Mouse (Mus musculus) lung, adult 2 months (tissue): Measurements from ENCODE around the gene Plcb2. TPM values are rescaled to one million over a fixed set of nuclear protein-coding genes. Genes with fewer than 3 reads are reported as not detected.

Experiments used
- DNase-seq: peaks from one replicate; pipeline ENCODE4 v3.0.0; 2022
- H3K4me1 ChIP-seq: fragments of 200-500 bp; 2 replicates; pipeline ENCODE4 v1.6.1; 2011; ENCODE audit warnings: low read length; ENCODE audit not compliant: control insufficient read depth, insufficient read depth
- H3K4me3 ChIP-seq: fragments of 200-500 bp; replicated peaks from 2 replicates; pipeline ENCODE3; 2011; ENCODE audit warnings: low read depth, mild to moderate bottlenecking, control low read depth, low read length; ENCODE audit errors: extremely low read depth
- CTCF ChIP-seq: fragments of 200-500 bp; IDR thresholded peaks from 2 replicates; pipeline ENCODE4 v1.5.1; 2011; ENCODE audit warnings: mild to moderate bottlenecking, low read length, control low read depth; ENCODE audit not compliant: insufficient read depth
- POLR2A ChIP-seq: fragments of 200-500 bp; IDR thresholded peaks from 2 replicates; pipeline ENCODE4 v1.6.1; 2011; ENCODE audit warnings: low read depth, mild to moderate bottlenecking, control low read depth, low read length, borderline replicate concordance; ENCODE audit errors: extremely low read depth
- WGBS: fragments of 180-500 bp; shearing (Covaris S2); methylation state at CpG from one replicate; pipeline ENCODE4 v1.1.7; 2018; 5-methylcytosine and 5-hydroxymethylcytosine counted together
- polyA plus RNA-seq: library from polyadenylated mRNA; depleted of rRNA; stranded (reverse); fragments of >200 nt; gene quantifications from 2 replicates; pipeline ENCODE4 v1.2.3, GENCODE M21; 2012

Gene Plcb2
- polyA plus RNA-seq, 1 experiment = 15.2 TPM

GRCm38 (mm10) chr2:118754143-118754542 is 25.9 kb upstream of the Plcb2 start:
- Histone ChIP-seq H3K4me1 (peaks cover 20% of the 10 kb centered on the region), H3K4me3 (no peak overlapping the region)
- WGBS = 79% methylated on average over 5 of the region's 5 CpGs
- DNase-seq = no peak
- TF ChIP-seq CTCF (no peak), POLR2A (no peak)

- Histone ChIP-seq H3K4me3 (no peak overlapping the region), H3K4me1 (peaks cover 23% of the 10 kb centered on the region)
- TF ChIP-seq CTCF (no peak), POLR2A (no peak)
- no peak for DNase-seq
- 47% methylated on average over 4 of the region's 4 CpGs for WGBS
These were observed 24.5 kb upstream of the Plcb2 start for GRCm38 (mm10) chr2:118752792-118753108.

DNA sequence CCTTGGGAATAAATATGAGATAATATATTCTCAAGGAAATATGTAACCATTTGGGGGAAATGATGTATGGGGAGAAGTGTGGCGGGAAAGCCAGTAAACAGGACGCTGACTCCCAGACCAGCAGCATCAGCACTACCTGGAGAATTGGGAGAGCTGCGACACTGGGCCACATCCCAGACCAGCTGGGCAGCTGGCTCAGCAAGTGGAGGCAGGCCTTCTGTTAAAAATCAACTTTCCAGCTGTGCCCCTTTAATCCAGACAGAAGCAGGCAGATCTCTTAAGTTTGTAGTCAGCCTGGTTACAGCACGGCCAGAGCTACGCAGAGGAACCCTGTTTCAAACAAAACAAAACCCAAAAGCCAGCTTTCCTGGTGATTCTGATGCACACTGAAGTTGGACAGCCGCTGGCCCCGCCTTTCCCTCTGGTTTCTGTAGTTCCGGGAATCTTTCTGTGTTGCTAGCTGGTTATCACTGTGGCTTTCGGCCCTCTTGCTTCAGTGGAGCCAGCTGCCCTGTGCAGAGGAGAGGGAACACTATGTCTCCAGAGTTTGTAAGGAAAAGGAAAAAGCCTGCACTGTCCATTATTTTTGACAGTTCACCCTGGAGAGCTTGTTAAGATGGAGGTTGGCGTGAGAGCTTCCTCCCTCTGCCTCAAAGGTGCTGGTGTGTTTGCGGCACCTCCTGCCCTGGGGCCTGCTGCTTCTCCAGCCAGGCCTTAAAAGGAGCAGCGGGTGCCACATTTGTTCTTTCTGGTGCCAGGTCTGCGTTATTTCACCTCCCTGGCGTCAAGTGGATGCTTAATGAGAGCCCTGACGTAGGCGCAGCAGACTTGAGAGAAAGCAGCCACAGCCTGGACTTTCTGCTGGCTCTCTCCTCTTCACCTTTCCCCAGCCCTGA is 23.9 kb upstream of the Plcb2 start:
- Histone ChIP-seq H3K4me3 (no peak overlapping the region), H3K4me1 (peaks cover 28% of the 10 kb centered on the region)
- TF ChIP-seq POLR2A (0 out of 2 replicates have a peak, but pooled peaks have one; percentile 23), CTCF (no peak)
- DNase-seq = peak; percentile 31
- WGBS = 47% methylated on average over 16 of the region's 16 CpGs

GRCm38 (mm10) chr2:118750476-118750875 is 22.2 kb upstream of the Plcb2 start:
- 56% methylated on average over 8 of the region's 8 CpGs for WGBS
- H3K4me1 ChIP-seq = peaks cover 26% of the 10 kb centered on the region
- H3K4me3 ChIP-seq = no peak overlapping the region
- TF ChIP-seq POLR2A (no peak), CTCF (no peak)
- DNase-seq = no peak

- DNase-seq = no peak
- peaks cover 31% of the 10 kb centered on the region for H3K4me1 ChIP-seq
- 66% methylated on average over 10 of the region's 10 CpGs for WGBS
- no peak overlapping the region for H3K4me3 ChIP-seq
- TF ChIP-seq CTCF (no peak), POLR2A (no peak)
These were observed 21.2 kb upstream of the Plcb2 start for GRCm38 (mm10) chr2:118749341-118749884.

DNA sequence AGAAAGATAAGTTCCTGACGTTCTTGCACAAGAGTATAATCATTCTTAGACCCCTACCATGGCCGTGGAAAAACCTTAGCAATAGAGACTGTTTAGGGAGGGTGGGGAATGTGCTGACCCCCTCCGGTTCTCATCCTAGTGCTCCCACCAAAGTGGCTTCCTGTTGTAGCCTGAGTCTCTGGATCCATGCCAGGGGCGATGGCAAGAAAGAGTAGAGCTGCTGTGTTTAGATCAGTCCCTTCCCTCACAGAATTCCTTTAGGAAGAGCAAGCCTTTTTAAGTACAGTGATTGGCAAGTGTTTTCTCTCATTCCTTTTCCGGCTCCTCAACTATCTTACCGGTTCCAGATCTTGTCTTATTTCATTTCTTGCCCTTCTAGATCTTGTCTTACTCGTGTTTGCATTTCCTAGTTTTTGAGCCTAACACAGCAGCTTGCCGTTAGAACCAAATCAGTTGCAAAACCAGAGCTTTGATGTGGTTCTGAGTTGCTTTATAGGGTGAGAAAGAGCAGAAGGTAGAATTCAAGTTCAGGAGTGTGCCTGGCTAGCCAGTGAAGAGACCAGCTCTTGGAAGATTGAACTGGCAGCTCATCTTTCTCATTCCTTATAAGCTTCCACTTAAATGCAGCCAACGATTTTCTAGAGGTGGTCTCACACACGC is 19.2 kb upstream of the Plcb2 start:
- H3K4me3 ChIP-seq = peak overlapping the region; percentile 91
- WGBS = 12% methylated on average over 10 of the region's 10 CpGs
- peaks cover 31% of the 10 kb centered on the region for H3K4me1 ChIP-seq
- no peak for TF ChIP-seq POLR2A
- no peak for TF ChIP-seq CTCF
- DNase-seq = peak; percentile 45

- TF ChIP-seq POLR2A (no peak), CTCF (no peak)
- WGBS = 5% methylated on average over 110 of the region's 113 CpGs
- Histone ChIP-seq H3K4me1 (peaks cover 25% of the 10 kb centered on the region), H3K4me3 (peak overlapping the region; percentile 91)
- DNase-seq = peak; percentile 59
These were observed 18.0 kb upstream of the Plcb2 start for GRCm38 (mm10) chr2:118745915-118746901.

DNA sequence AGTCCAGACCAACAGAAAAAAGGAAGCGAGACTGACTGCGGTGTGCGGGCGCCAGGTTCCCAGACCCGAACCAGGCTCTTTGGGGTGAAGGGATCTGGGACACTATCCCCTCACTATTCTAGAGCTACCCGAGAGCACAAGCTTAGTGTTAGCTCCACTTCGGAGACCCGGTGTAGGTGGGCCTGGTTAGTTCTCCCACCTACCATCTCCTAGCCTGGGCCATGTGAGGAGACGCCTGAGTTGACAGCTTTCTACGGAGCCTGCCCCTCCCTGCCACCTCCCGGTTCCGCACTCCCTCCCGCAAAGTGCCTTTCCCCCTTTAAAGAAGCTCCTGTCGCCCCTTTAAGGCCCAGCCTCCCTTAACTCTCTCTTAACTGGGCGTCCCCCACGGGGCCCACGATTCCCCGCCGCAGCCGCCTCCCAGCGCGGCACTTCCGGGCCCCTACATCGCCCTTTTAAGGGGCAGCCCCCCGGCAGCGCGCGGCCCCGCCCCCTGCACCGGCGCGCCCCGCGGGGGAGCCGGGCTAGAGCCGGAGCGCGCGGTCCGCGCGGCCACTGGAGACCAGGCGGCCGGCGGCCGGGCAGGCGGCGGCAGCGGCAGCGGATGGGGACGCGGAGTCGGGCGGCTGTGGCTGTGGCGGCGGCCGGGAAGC is 17.1 kb upstream of the Plcb2 start, which contains the start of gene Inafm2:
Inafm2 (plus strand) TSS at position 527 of the 653 bp plus-strand sequence.
- Histone ChIP-seq H3K4me3 (peak within 1 kb of the TSS; percentile 91), H3K4me1 (peaks cover 24% of the 10 kb centered on the region)
- DNase-seq = peak; percentile 86
- no peak for TF ChIP-seq CTCF
- peak; percentile 63; the same call in 1 of the 2 replicates for TF ChIP-seq POLR2A
- 2% methylated on average over 40 of the region's 57 CpGs for WGBS

DNA sequence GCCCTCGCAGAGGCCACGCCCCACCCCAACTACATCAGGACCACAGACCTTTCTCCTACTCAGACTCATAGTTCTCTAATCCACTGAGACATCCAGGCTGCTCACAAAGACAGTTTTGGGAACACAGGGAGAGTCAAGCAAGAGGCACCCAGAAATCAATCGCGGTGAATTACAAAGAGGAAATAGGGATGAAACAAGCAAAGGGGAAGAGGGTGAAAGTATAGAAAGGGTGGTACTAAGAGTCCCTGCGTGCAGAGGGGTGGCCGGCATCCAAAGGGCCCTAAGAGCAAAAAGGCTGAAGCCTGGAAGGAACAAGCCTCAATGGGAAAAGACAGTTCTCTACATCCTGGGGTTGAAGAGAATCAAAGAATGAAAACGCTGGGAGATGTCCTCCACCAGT is 16.4 kb upstream of the Plcb2 start:
- peaks cover 17% of the 10 kb centered on the region for H3K4me1 ChIP-seq
- no peak for TF ChIP-seq POLR2A
- TF ChIP-seq CTCF = no peak
- no peak for DNase-seq
- no peak overlapping the region for H3K4me3 ChIP-seq
- 36% methylated on average over 7 of the region's 7 CpGs for WGBS
